Mouse (Mus musculus) embryonic facial prominence, embryonic 10.5 days (tissue): ENCODE data around the gene Arhgef19. TPM values are rescaled to one million over a fixed set of nuclear protein-coding genes. Genes with fewer than 3 reads are reported as not detected.

ENCODE experiments used
- DNase-seq: peaks from one replicate; pipeline ENCODE4 v3.0.0-alpha.2; 2017; ENCODE audit warnings: low spot score
- H3K27ac ChIP-seq: fragments of 300-500 bp; sonication (generic); replicated peaks from 2 replicates; pipeline ENCODE4 v1.5.1; 2016; ENCODE audit warnings: mild to moderate bottlenecking
- H3K27me3 ChIP-seq: fragments of 300-500 bp; sonication (generic); replicated peaks from 2 replicates; pipeline ENCODE4 v1.6.1; 2016; ENCODE audit warnings: low read depth, mild to moderate bottlenecking; ENCODE audit not compliant: poor library complexity, severe bottlenecking
- H3K36me3 ChIP-seq: fragments of 300-500 bp; sonication (generic); replicated peaks from 2 replicates; pipeline ENCODE4 v1.6.1; 2016; ENCODE audit warnings: mild to moderate bottlenecking, moderate library complexity
- H3K4me1 ChIP-seq: fragments of 300-500 bp; sonication (generic); 2 replicates; pipeline ENCODE4 v1.6.1; 2016
- H3K4me3 ChIP-seq: fragments of 300-500 bp; sonication (generic); 2 replicates; pipeline ENCODE4 v1.5.1; 2016; ENCODE audit warnings: mild to moderate bottlenecking, moderate library complexity
- H3K9me3 ChIP-seq: fragments of 300-500 bp; sonication (generic); 2 replicates; pipeline ENCODE4 v1.6.1; 2016; ENCODE audit warnings: mild to moderate bottlenecking
- WGBS: fragments of 180-500 bp; shearing (Covaris S2); methylation state at CpG from one replicate; pipeline ENCODE4 v1.1.7; 2016; 5-methylcytosine and 5-hydroxymethylcytosine counted together
- polyA plus RNA-seq: library from polyadenylated mRNA; unstranded; fragments of >200 nt; fragmentation: Nextera tagmentation; extraction: Ambion mirVana; gene quantifications from 2 replicates; pipeline ENCODE4 v1.2.1, GENCODE M21; 2016

The Arhgef19 gene
- polyA plus RNA-seq, 1 experiment from 2014 or later, result 8.7 TPM

GRCm38 (mm10) chr4:141241861-141242260, 2.6 kb downstream of the Arhgef19 start:
- WGBS, result 30% methylated on average over 15 of the region's 15 CpGs
- DNase-seq, result no peak
- Histone ChIP-seq H3K4me1 (peaks cover 74% of the 10 kb centered on the region), H3K9me3 (no peaks in the 10 kb centered on the region), H3K4me3 (peak overlapping the region; percentile 48), H3K36me3 (0 out of 2 replicates have a peak, but pooled peaks cover 3% of the 10 kb centered on the region), H3K27me3 (peaks cover 100% of the 10 kb centered on the region), H3K27ac (peak overlapping the region; percentile 57)

GRCm38 (mm10) chr4:141242651-141243241, 3.4 kb downstream of the Arhgef19 start:
- WGBS, result 5% methylated on average over 11 of the region's 11 CpGs
- H3K4me1 ChIP-seq, result peaks cover 83% of the 10 kb centered on the region
- peaks cover 100% of the 10 kb centered on the region for H3K27me3 ChIP-seq
- peak overlapping the region; percentile 57 for H3K27ac ChIP-seq
- peak overlapping the region; percentile 48 for H3K4me3 ChIP-seq
- H3K9me3 ChIP-seq, result no peaks in the 10 kb centered on the region
- DNase-seq, result peak; percentile 74
- H3K36me3 ChIP-seq, result 0 out of 2 replicates have a peak, but pooled peaks cover 3% of the 10 kb centered on the region

GRCm38 (mm10) chr4:141243636-141244035, 4.3 kb downstream of the Arhgef19 start:
- H3K4me3 ChIP-seq, result peak overlapping the region; percentile 48
- H3K27me3 ChIP-seq, result peaks cover 100% of the 10 kb centered on the region
- WGBS, result 60% methylated on average over 5 of the region's 5 CpGs
- no peak for DNase-seq
- 0 out of 2 replicates have a peak overlapping the region, but pooled peaks have one; percentile 57 for H3K27ac ChIP-seq
- H3K36me3 ChIP-seq, result 0 out of 2 replicates have a peak, but pooled peaks cover 3% of the 10 kb centered on the region
- H3K9me3 ChIP-seq, result no peaks in the 10 kb centered on the region
- H3K4me1 ChIP-seq, result peaks cover 91% of the 10 kb centered on the region

DNA sequence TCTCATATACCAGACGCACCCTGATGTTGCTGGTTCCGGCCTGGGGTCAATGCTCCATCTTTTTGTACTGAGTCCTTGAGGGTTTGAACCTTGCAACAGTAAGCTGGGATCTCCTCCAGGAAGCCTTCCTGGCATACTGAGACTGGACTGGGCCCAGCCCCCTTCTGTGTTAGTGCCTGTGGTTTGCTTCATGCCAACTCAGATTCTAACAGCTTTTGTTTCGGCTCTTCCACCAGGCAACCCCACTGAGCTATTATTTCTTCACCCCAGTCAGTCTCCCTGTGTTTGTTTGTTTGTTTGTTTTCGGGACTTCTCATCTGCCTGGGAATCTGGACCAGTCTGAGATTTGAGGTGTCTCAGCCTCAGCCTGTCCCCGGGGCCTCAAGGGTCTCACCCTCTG, 5.1 kb downstream of the Arhgef19 start:
- Histone ChIP-seq H3K36me3 (0 out of 2 replicates have a peak, but pooled peaks cover 6% of the 10 kb centered on the region), H3K27me3 (peaks cover 100% of the 10 kb centered on the region), H3K9me3 (no peaks in the 10 kb centered on the region), H3K4me1 (peaks cover 87% of the 10 kb centered on the region), H3K27ac (peak overlapping the region; percentile 62), H3K4me3 (peak overlapping the region; percentile 48)
- no peak for DNase-seq
- WGBS, result 41% methylated on average over 5 of the region's 5 CpGs

DNA sequence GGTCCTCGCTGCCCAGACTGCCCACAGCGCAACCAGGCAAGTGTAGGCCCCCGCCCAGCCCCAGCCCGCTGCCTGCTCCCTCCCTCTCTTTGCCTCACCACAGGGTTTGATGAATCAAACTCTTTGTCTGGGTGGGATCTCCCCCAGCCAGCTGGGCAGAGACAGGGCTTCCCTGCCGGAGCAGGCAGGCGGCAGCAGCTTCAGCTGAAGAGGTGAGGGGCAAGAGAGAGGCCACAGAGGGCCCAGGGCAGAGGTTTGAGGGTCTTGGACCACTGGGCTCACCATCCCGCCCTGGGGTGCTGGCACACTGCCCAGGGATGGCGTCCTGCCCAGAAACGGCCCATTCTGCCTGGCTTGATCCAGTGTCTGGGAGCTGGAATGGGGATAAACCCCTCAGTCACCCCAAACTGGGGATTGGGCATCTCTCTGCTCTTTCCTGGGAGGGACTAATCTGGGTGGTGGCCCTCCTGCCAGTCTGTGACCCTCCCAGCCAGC, 5.7 kb downstream of the Arhgef19 start:
- peaks cover 100% of the 10 kb centered on the region for H3K27me3 ChIP-seq
- H3K4me1 ChIP-seq, result peaks cover 81% of the 10 kb centered on the region
- WGBS, result 13% methylated on average over 9 of the region's 9 CpGs
- H3K4me3 ChIP-seq, result peak overlapping the region; percentile 48
- 0 out of 2 replicates have a peak, but pooled peaks cover 6% of the 10 kb centered on the region for H3K36me3 ChIP-seq
- H3K27ac ChIP-seq, result peak overlapping the region; percentile 62
- no peaks in the 10 kb centered on the region for H3K9me3 ChIP-seq
- peak; percentile 55 for DNase-seq

DNA sequence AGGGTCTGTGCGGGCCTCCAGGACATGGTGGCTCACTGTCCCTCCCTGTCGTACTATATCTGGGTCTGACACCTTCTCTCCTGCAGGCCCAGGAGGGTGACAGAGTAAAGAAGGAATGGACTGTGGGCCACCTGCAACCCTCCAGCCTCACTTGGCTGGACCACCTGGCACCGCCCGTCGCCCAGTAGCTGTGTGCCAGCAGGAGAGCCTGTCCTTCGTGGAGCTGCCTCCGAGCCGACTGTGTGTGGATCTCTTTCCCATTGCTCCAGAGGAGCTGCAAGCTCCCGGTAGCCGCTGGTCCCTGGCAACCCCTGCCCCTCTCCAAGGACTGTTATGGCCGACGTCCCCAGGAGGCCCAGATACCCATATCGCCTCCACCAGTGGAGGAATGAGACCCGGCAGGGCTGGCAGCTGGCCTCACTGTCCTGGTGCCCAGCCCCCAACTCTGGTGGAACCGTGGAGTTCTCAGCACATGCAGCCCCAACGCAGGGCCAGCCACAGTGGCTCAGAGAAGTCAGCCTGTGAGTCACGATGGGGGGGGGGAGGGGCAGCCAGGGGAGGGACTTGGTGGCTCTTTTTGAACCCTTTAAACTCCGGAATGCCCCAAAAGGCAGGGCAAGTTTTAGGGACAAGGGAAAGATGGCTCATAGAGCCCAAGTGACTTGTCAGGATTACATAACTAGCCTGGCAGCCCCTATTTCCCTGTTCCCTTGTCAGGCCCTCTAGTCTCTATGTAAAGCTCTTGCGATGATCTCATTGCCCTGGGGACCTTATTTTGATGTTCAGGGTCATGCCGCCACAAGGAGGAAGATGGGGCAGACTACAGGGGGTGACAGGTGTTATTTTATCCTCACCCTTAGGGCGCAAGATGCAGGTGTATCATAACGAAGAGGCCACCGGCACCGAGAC, 7.0 kb downstream of the Arhgef19 start:
- no peaks in the 10 kb centered on the region for H3K9me3 ChIP-seq
- peak overlapping the region; percentile 61; the same call in 1 of the 2 replicates for H3K4me3 ChIP-seq
- peaks cover 100% of the 10 kb centered on the region for H3K27me3 ChIP-seq
- no peak overlapping the region for H3K27ac ChIP-seq
- no peak for DNase-seq
- H3K4me1 ChIP-seq, result peaks cover 77% of the 10 kb centered on the region
- 23% methylated on average over 24 of the region's 24 CpGs for WGBS
- peaks cover 15% of the 10 kb centered on the region; the same call in 1 of the 2 replicates for H3K36me3 ChIP-seq

DNA sequence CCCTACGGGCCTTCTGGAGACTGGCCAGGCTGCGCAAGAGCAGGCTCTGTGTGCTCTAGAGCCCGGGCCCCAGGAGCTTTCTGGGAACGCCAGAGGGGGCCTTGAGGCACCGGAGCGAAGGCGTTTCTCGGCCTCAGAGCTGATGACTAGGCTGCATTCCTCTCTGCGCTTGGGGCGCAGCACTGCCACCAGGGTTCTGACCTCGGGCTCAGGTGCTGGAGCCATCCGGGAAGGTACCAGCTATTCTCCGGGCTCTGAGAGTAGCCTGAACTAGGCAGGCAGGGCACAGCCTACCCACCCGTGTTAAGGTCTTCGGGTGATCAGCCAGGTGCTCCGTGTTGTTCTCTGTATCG, 7.7 kb downstream of the Arhgef19 start:
- Histone ChIP-seq H3K27ac (no peak overlapping the region), H3K9me3 (no peaks in the 10 kb centered on the region), H3K36me3 (peaks cover 19% of the 10 kb centered on the region; the same call in 1 of the 2 replicates), H3K27me3 (peaks cover 99% of the 10 kb centered on the region), H3K4me3 (peak overlapping the region; percentile 61; the same call in 1 of the 2 replicates), H3K4me1 (peaks cover 72% of the 10 kb centered on the region)
- DNase-seq, result no peak
- WGBS, result 2% methylated on average over 17 of the region's 17 CpGs

- Histone ChIP-seq H3K4me3 (peak overlapping the region; percentile 61), H3K9me3 (no peaks in the 10 kb centered on the region), H3K4me1 (peaks cover 62% of the 10 kb centered on the region), H3K27me3 (peaks cover 88% of the 10 kb centered on the region), H3K36me3 (peaks cover 19% of the 10 kb centered on the region; the same call in 1 of the 2 replicates), H3K27ac (peak overlapping the region; percentile 35)
- WGBS, result under 1% methylated on average over 60 of the region's 60 CpGs
- DNase-seq, result peak; percentile 61
Measured at GRCm38 (mm10) chr4:141247776-141248613, 8.7 kb downstream of the Arhgef19 start.

DNA sequence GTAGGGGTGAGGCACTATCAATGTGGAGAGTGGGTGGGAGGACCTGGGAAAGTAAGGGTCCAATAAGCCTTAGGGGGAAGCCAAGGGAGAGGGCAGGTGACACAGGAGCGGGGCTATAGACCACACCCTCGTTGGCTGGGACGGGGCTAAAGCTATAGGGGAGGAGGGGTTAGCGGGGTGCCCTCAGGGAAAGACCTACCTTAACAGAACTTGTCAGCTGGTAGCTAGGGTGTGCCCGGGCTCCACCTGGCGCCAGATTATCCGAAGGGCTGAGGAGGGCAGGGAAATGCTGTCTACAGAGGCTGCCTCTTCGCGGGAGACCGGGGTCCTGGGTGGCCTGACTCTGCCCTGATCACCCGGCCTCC, 9.3 kb downstream of the Arhgef19 start:
- DNase-seq, result no peak
- Histone ChIP-seq H3K27me3 (peaks cover 82% of the 10 kb centered on the region), H3K4me3 (peak overlapping the region; percentile 61; the same call in 1 of the 2 replicates), H3K4me1 (peaks cover 57% of the 10 kb centered on the region), H3K9me3 (no peaks in the 10 kb centered on the region), H3K36me3 (peaks cover 19% of the 10 kb centered on the region; the same call in 1 of the 2 replicates), H3K27ac (no peak overlapping the region)
- WGBS, result 7% methylated on average over 11 of the region's 11 CpGs

- H3K36me3 ChIP-seq, result peaks cover 21% of the 10 kb centered on the region; the same call in 1 of the 2 replicates
- WGBS, result 75% methylated on average over 11 of the region's 11 CpGs
- peaks cover 49% of the 10 kb centered on the region for H3K4me1 ChIP-seq
- no peak for DNase-seq
- H3K27ac ChIP-seq, result no peak overlapping the region
- no peak overlapping the region for H3K4me3 ChIP-seq
- peaks cover 75% of the 10 kb centered on the region for H3K27me3 ChIP-seq
- H3K9me3 ChIP-seq, result no peaks in the 10 kb centered on the region
Measured at GRCm38 (mm10) chr4:141249383-141249782, 10.1 kb downstream of the Arhgef19 start.

DNA sequence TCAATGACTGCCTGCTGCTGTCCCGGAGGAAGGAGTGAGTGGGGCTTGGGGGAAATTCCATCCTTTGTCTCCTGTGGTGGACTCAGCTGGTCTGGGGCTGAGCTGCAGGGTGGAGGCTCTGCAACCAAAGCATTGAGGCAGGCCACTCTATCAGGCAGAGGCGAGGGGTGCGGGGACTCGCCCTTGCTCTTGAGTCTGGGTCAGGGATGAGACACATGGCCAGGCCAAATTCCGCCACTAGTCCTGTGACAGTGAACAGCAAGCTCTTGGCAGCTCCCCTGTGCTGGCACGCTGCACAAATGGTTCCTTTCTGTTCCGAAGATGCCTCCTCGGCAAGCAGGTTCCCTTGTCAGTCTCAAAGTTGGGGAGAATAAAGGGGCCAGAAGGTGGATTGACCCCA, 11.8 kb downstream of the Arhgef19 start:
- Histone ChIP-seq H3K4me3 (no peak overlapping the region), H3K27me3 (peaks cover 58% of the 10 kb centered on the region), H3K36me3 (peaks cover 21% of the 10 kb centered on the region; the same call in 1 of the 2 replicates), H3K4me1 (peaks cover 37% of the 10 kb centered on the region), H3K27ac (no peak overlapping the region), H3K9me3 (no peaks in the 10 kb centered on the region)
- no peak for DNase-seq
- 79% methylated on average over 8 of the region's 8 CpGs for WGBS

DNA sequence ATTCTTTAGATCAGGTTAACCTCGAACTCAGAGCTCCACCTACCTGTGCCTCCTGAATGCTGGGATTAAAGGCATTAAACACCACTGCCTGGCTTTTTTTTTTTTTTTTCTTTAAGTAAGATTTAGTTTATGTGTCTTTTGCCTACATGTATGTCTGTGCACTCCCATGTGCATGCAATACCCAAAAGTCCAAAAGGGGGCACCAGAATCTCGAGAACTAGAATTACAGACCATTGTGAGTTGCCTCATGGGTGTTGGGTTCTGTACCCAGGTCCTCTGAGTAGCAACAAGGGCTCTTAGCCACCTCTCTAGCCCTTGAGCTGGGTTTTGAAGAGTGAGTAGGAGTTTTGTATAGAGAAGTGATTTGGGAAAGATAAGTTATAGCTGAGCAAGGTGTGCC, 13.3 kb downstream of the Arhgef19 start:
- no peaks in the 10 kb centered on the region; the same call in 1 of the 2 replicates for H3K9me3 ChIP-seq
- peaks cover 28% of the 10 kb centered on the region for H3K36me3 ChIP-seq
- H3K4me3 ChIP-seq, result no peak overlapping the region
- H3K27ac ChIP-seq, result no peak overlapping the region
- DNase-seq, result no peak
- WGBS, result 74% methylated on average over 2 of the region's 2 CpGs
- peaks cover 21% of the 10 kb centered on the region for H3K4me1 ChIP-seq
- peaks cover 42% of the 10 kb centered on the region for H3K27me3 ChIP-seq
